Mouse (Mus musculus): ENCODE results near the gene Slc4a11. TPM values are rescaled to one million over a fixed set of nuclear protein-coding genes. Genes with fewer than 3 reads are reported as not detected.
A peak's percentile ranks its signal among the peaks of the same experiment; 100 is the strongest.

Slc4a11 gene
- polyA plus RNA-seq, 1 experiment: 1.7 TPM

DNA sequence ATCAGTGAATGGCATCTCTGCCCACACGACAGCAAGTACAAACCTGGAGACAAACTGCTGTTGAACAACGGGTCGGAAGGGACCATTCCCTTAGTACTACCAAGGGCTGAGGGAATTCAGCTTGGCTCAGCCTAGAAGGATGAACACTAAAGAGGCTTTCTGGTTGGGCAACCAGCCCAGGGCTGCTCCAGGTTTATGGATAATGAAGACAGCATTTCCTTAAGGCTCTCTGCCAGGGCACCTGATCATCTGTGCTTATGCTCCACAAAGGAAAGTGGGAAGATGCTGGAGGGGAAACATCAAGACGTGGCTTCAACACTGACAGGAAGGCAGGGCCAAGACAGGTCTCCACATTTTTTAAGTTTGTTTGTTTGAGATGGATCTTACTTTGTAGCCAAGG is 27.1 kb upstream of the Slc4a11 start:
- no peaks in the 10 kb centered on the region for H3K4me1 ChIP-seq (ENCODE audit: control insufficient read depth, insufficient read depth, low read length)
- no peak for DNase-seq
- no peak overlapping the region for H3K4me3 ChIP-seq (replicated peaks; ENCODE audit: extremely low read depth, low read depth, low read length)
- TF ChIP-seq POLR2A (IDR thresholded peaks at IDR 0.05; ENCODE audit: borderline replicate concordance, extremely low read depth, low read depth, low read length) (no peak), CTCF (IDR thresholded peaks at IDR 0.05; ENCODE audit: insufficient read depth, low read length) (no peak)
- 72% methylated on average over 4 of the region's 4 CpGs for WGBS

DNA sequence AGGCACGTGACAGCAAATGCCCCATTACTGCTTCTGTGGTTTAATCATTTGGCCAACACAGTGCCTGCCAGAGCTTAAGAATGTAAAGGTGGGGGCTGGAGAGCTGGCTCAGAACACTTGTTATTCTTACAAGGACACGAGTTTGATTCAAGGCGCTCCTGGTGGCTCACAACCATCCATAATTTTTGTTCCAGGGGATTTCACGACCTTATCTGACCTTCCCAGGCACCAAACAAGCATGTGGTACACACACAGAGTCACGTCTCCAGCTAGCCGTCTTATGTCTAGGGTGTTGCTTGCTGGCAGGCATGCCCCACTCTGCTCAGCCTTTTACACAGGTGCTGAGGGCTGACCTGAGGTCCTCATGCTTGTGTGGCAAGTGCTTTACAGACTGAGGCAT is 20.6 kb upstream of the Slc4a11 start:
- Histone ChIP-seq H3K4me1 (ENCODE audit: control insufficient read depth, insufficient read depth, low read length) (no peaks in the 10 kb centered on the region), H3K4me3 (replicated peaks; ENCODE audit: extremely low read depth, low read depth, low read length) (no peak overlapping the region)
- no peak for DNase-seq
- WGBS: 69% methylated on average over 6 of the region's 6 CpGs
- TF ChIP-seq CTCF (IDR thresholded peaks at IDR 0.05; ENCODE audit: insufficient read depth, low read length) (no peak), POLR2A (IDR thresholded peaks at IDR 0.05; ENCODE audit: borderline replicate concordance, extremely low read depth, low read depth, low read length) (no peak)

GRCm38 (mm10) chr2:130707057-130707456 is 9.7 kb upstream of the Slc4a11 start:
- no peak for DNase-seq
- TF ChIP-seq POLR2A (IDR thresholded peaks at IDR 0.05; ENCODE audit: borderline replicate concordance, extremely low read depth, low read depth, low read length) (no peak), CTCF (IDR thresholded peaks at IDR 0.05; ENCODE audit: insufficient read depth, low read length) (no peak)
- WGBS: 68% methylated on average over 10 of the region's 10 CpGs
- Histone ChIP-seq H3K4me3 (replicated peaks; ENCODE audit: extremely low read depth, low read depth, low read length) (no peak overlapping the region), H3K4me1 (ENCODE audit: control insufficient read depth, insufficient read depth, low read length) (no peaks in the 10 kb centered on the region)

DNA sequence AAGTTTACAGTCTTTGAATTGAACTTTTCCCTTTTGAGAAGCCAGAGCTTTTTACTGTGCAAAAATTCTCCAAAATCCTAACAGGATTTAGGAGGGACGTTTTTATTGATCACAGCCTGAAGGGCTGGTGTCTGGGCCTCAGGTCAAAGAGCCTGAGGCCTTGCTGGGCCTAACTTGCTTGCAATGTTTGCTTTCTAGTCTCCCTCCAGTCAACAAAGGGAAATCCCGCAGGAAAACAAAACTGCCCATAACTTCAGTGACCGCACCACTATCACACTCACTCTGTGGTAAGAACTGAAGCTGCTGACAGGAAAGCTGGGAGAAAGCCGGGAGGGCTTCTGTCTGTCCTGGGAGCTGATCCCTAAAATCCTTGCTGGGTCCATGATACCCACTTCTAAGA is 9.3 kb upstream of the Slc4a11 start:
- WGBS: 72% methylated on average over 4 of the region's 4 CpGs
- H3K4me1 ChIP-seq (ENCODE audit: control insufficient read depth, insufficient read depth, low read length): no peaks in the 10 kb centered on the region
- no peak overlapping the region for H3K4me3 ChIP-seq (replicated peaks; ENCODE audit: extremely low read depth, low read depth, low read length)
- DNase-seq: no peak
- no peak for TF ChIP-seq POLR2A (IDR thresholded peaks at IDR 0.05; ENCODE audit: borderline replicate concordance, extremely low read depth, low read depth, low read length)
- no peak for TF ChIP-seq CTCF (IDR thresholded peaks at IDR 0.05; ENCODE audit: insufficient read depth, low read length)

- TF ChIP-seq CTCF (IDR thresholded peaks at IDR 0.05; ENCODE audit: insufficient read depth, low read length) (no peak), POLR2A (IDR thresholded peaks at IDR 0.05; ENCODE audit: borderline replicate concordance, extremely low read depth, low read depth, low read length) (no peak)
- 74% methylated on average over 6 of the region's 6 CpGs for WGBS
- H3K4me3 ChIP-seq (replicated peaks; ENCODE audit: extremely low read depth, low read depth, low read length): no peak overlapping the region
- no peaks in the 10 kb centered on the region for H3K4me1 ChIP-seq (ENCODE audit: control insufficient read depth, insufficient read depth, low read length)
- no peak for DNase-seq
These were observed 7.9 kb upstream of the Slc4a11 start for GRCm38 (mm10) chr2:130705178-130705577.

DNA sequence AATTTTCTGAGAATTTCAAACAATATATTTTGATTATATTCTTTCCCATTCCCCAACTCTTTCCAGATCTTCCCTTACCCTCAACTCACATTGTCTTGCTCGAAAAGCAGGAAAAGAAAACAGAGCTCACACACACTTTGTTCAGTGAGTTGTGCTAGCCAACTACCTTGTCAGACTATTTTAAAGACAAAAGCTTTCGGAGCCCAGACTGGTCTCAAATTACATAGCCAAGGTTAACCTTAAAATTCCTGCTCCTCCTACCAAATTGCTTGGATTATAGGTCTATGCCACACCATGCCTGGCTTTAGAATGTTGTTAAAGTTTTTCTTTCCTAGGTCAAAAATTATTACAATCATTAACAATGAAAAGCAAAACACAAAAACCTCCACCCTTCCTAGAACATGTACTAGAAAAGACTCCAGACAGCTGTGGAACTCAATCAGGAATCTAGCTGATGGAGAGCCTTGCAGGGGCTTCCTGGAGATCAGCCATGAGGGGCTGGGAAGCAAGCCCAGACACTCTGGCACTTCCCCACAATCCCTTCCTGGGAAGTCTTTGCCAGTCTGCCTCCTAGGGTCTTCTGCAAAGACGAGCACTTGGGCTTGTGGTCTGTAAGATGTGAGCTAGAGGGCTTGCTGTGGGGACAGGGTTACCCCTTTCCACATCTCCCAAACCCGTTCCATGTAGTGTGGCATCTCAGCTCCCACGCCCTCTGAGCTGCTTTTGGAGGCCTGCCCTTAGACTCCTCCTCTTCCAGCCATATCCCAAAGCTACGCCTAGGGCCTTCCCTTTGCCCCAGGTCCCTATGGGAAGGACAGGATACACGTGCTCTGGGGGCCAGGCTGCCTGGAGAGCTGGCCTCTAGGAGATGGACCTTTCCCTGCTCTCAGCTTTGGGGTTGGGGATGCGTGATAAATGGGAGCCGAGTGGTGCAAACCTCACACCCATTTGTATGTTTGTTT is 7.0 kb upstream of the Slc4a11 start:
- Histone ChIP-seq H3K4me1 (ENCODE audit: control insufficient read depth, insufficient read depth, low read length) (no peaks in the 10 kb centered on the region), H3K4me3 (replicated peaks; ENCODE audit: extremely low read depth, low read depth, low read length) (no peak overlapping the region)
- TF ChIP-seq CTCF (IDR thresholded peaks at IDR 0.05; ENCODE audit: insufficient read depth, low read length) (no peak), POLR2A (IDR thresholded peaks at IDR 0.05; ENCODE audit: borderline replicate concordance, extremely low read depth, low read depth, low read length) (no peak)
- WGBS: 57% methylated on average over 9 of the region's 9 CpGs
- no peak for DNase-seq

- 9% methylated on average over 14 of the region's 14 CpGs for WGBS
These were observed 525 bp upstream of the Slc4a11 start for GRCm38 (mm10) chr2:130697821-130698266.

DNA sequence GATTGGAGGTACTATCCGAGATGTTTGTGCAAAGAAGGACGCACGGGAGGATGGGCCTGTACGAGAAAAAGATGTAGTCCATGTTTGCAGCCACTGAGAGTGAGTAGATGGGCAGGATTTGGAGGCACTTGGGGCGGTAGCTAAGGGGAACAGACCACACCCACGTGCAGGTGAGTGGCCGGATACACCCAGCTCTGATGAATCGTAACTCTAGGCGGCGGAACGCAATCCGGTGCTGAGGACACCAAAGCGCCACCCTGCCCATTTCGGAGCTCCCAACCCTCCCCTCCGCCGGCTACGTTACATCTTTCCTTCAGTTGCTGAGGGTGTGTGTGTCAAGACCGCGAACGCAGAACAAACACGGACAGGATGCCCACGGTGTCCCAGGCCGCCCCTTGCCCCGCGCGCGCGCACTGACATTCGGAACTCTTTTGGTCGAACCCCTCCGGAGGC is 593 bp downstream of the Slc4a11 start:
- WGBS: 2% methylated on average over 31 of the region's 31 CpGs
- H3K4me1 ChIP-seq (ENCODE audit: control insufficient read depth, insufficient read depth, low read length): peaks cover 2% of the 10 kb centered on the region
- peak; percentile 24 for DNase-seq
- peak overlapping the region; percentile 48 for H3K4me3 ChIP-seq (replicated peaks; ENCODE audit: extremely low read depth, low read depth, low read length)
- TF ChIP-seq CTCF (IDR thresholded peaks at IDR 0.05; ENCODE audit: insufficient read depth, low read length) (no peak), POLR2A (IDR thresholded peaks at IDR 0.05; ENCODE audit: borderline replicate concordance, extremely low read depth, low read depth, low read length) (no peak)

More at GRCm38 (mm10) chr2:130697821-130698266, 525 bp upstream of the Slc4a11 start:
- Histone ChIP-seq H3K4me1 (ENCODE audit: control insufficient read depth, insufficient read depth, low read length) (peaks cover 2% of the 10 kb centered on the region), H3K4me3 (replicated peaks; ENCODE audit: extremely low read depth, low read depth, low read length) (no peak overlapping the region)
- TF ChIP-seq POLR2A (IDR thresholded peaks at IDR 0.05; ENCODE audit: borderline replicate concordance, extremely low read depth, low read depth, low read length) (no peak), CTCF (IDR thresholded peaks at IDR 0.05; ENCODE audit: insufficient read depth, low read length) (no peak)
- DNase-seq: no peak

GRCm38 (mm10) chr2:130693563-130693962 is 3.8 kb downstream of the Slc4a11 start:
- TF ChIP-seq CTCF (IDR thresholded peaks at IDR 0.05; ENCODE audit: insufficient read depth, low read length): no peak
- TF ChIP-seq POLR2A (IDR thresholded peaks at IDR 0.05; ENCODE audit: borderline replicate concordance, extremely low read depth, low read depth, low read length): no peak
- Histone ChIP-seq H3K4me3 (replicated peaks; ENCODE audit: extremely low read depth, low read depth, low read length) (no peak overlapping the region), H3K4me1 (ENCODE audit: control insufficient read depth, insufficient read depth, low read length) (peaks cover 2% of the 10 kb centered on the region)
- no peak for DNase-seq
- WGBS: 49% methylated on average over 3 of the region's 3 CpGs

DNA sequence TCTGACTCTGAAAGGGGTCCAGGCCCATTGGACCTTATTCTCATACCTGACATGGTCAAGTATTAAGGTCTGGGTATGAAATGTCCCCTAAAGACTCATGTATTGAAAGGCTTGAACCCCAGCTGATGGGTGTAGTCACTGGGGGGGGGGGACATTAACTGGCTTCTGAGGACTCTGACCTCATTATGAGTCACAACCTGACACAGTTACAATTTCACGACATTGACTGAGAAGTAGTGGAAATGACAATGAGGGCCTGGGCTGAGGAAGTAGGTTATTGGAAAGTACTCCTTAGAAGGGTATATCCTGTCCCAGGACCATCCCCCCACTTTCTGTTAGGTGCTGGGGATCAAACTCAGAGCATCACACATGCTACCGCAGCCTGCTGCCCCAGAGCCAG is 8.3 kb downstream of the Slc4a11 start:
- Histone ChIP-seq H3K4me3 (replicated peaks; ENCODE audit: extremely low read depth, low read depth, low read length) (no peak overlapping the region), H3K4me1 (ENCODE audit: control insufficient read depth, insufficient read depth, low read length) (no peaks in the 10 kb centered on the region)
- DNase-seq: no peak
- 67% methylated on average over 2 of the region's 2 CpGs for WGBS
- TF ChIP-seq POLR2A (IDR thresholded peaks at IDR 0.05; ENCODE audit: borderline replicate concordance, extremely low read depth, low read depth, low read length) (no peak), CTCF (IDR thresholded peaks at IDR 0.05; ENCODE audit: insufficient read depth, low read length) (no peak)

All from lung, adult 2 months (tissue).